Mouse (Mus musculus): ENCODE data around the gene Faf2.

GRCm38 (mm10) chr13:54690151-54690740, 68.7 kb downstream of the Faf2 start:
- no peak for TF ChIP-seq MXI1 (IDR thresholded peaks at IDR 0.05; ENCODE audit: low read depth, low read length)
- no peak for TF ChIP-seq SIN3A (IDR thresholded peaks at IDR 0.05; ENCODE audit: low read length)
- no peak for TF ChIP-seq HCFC1 (IDR thresholded peaks at IDR 0.05; ENCODE audit: low read depth, low read length)

All from CH12.LX (cell line).